Mouse (Mus musculus) testis, adult 2 months (tissue): ENCODE results near the gene Dnajb1. TPM values are rescaled to one million over a fixed set of nuclear protein-coding genes. Genes with fewer than 3 reads are reported as not detected.
"Not testable (repeated sequence)": the region's sequence is repeated elsewhere in the genome, so short reads cannot be mapped to it uniquely, and the experiment has no call there.

Source experiments
- H3K27ac ChIP-seq: fragments of 200-500 bp; 2 replicates; pipeline ENCODE4 v1.5.1; 2012; ENCODE audit warnings: low read depth, low read length; ENCODE audit not compliant: control insufficient read depth, insufficient read depth
- H3K27me3 ChIP-seq: fragments of 200-500 bp; 2 replicates; pipeline ENCODE4 v1.6.1; 2012; ENCODE audit warnings: mild to moderate bottlenecking, low read length, moderate library complexity; ENCODE audit not compliant: control insufficient read depth, insufficient read depth
- H3K36me3 ChIP-seq: fragments of 200-500 bp; 2 replicates; pipeline ENCODE4 v1.6.1; 2012; ENCODE audit warnings: mild to moderate bottlenecking, low read length; ENCODE audit not compliant: control insufficient read depth, insufficient read depth
- H3K4me1 ChIP-seq: fragments of 200-500 bp; 2 replicates; pipeline ENCODE4 v1.6.1; 2012; ENCODE audit warnings: low read length; ENCODE audit not compliant: control insufficient read depth, insufficient read depth
- H3K4me3 ChIP-seq: fragments of 200-500 bp; 2 replicates; pipeline ENCODE4 v1.5.1; 2012; ENCODE audit warnings: low read depth, mild to moderate bottlenecking, low read length, moderate library complexity, mixed read lengths; ENCODE audit not compliant: control insufficient read depth
- CTCF ChIP-seq: fragments of 200-500 bp; IDR thresholded peaks from 2 replicates; pipeline ENCODE4 v1.5.1; 2012; ENCODE audit warnings: low read depth, mild to moderate bottlenecking, inconsistent platforms, low read length, moderate library complexity; ENCODE audit not compliant: control insufficient read depth, insufficient read depth, insufficient replicate concordance
- POLR2A ChIP-seq: fragments of 200-500 bp; IDR thresholded peaks from 2 replicates; pipeline ENCODE4 v1.6.1; 2012; ENCODE audit warnings: low read depth, mild to moderate bottlenecking, inconsistent platforms, low read length, moderate library complexity; ENCODE audit not compliant: control insufficient read depth
- polyA plus RNA-seq: library from polyadenylated mRNA; depleted of rRNA; stranded (reverse); fragments of >200 nt; gene quantifications from 2 replicates; pipeline ENCODE4 v1.2.3, GENCODE M21; 2012

Dnajb1 gene
- polyA plus RNA-seq, 1 experiment: 203 TPM

DNA sequence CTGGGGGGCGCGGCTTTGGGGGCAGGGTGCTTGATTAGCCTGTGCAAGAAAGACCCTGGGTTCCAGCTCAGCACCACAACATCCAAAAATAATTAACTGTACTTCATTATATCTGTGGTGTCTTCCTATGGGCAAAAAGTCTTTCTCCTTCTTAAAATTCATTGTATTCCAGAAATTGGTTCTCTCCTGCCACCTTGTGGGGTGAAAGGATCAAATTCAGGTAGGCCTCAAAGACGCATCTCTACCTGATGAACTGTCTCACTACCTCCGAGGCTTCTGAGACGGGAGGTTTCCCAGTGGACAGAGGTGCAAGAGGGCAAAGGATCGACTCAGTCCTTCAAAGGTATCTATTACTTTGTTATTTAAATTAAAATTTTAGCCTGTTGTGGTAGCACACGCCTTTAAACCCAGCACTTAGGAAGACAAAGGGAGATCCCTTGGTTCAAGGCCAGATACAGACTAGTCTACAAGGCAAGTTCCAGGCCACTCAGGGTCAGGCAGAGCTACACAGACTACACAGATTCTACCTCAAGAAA lies 17.4 kb upstream of the Dnajb1 start:
- H3K4me1 ChIP-seq: peaks cover 4% of the 10 kb centered on the region
- no peak overlapping the region for H3K4me3 ChIP-seq
- no peak overlapping the region for H3K27ac ChIP-seq
- TF ChIP-seq POLR2A (no peak), CTCF (no peak)
- no peaks in the 10 kb centered on the region for H3K27me3 ChIP-seq
- H3K36me3 ChIP-seq: no peaks in the 10 kb centered on the region

- H3K27ac ChIP-seq: no peak overlapping the region
- peaks cover 4% of the 10 kb centered on the region for H3K4me1 ChIP-seq
- H3K4me3 ChIP-seq: no peak overlapping the region
- H3K27me3 ChIP-seq: no peaks in the 10 kb centered on the region
- H3K36me3 ChIP-seq: no peaks in the 10 kb centered on the region
- TF ChIP-seq CTCF (no peak), POLR2A (no peak)
Observed at GRCm38 (mm10) chr8:83592682-83593081, 15.3 kb upstream of the Dnajb1 start.

DNA sequence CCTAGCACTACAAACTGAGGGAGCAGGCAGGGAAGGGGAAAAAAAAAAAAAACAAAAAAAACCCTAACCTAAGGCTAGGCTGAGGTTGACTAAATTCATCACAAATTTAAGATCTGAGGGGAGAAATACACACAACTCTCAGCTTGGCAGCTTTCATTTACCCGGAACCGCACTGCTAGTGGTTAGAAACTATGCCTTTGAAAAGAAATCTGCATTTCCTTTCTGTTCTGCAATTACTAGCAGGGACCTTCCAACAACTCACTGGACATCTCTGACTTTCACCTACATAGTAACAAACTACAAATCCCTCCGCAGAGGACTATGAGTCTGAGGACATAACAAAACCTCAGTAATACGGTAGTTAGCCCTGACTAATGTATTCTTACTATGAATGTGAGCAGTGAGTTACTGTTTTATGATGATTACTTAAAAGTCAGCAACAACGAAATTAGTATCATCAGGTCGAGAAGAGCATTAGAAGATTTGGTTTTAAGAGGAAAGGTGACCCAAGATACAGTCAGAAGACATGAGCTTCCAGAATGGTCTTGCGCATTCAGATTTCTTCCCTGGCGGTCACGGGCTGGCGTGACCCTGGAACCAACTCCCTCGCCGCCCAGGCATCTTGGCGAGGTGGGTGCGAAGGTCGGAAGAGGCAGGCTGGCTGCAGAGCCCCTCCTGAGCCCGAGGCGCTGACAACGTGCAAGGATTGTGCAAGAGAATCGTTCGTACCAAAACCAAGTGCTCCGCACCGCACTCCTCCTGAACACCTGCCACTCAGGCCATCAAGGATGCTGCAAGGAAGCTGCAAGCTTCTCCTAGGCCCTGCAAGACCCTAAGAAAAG lies 14.4 kb upstream of the Dnajb1 start:
- TF ChIP-seq POLR2A (no peak), CTCF (no peak)
- Histone ChIP-seq H3K36me3 (no peaks in the 10 kb centered on the region), H3K4me3 (peak overlapping the region; percentile 83), H3K4me1 (peaks cover 4% of the 10 kb centered on the region), H3K27ac (peak overlapping the region; percentile 58), H3K27me3 (no peaks in the 10 kb centered on the region)

DNA sequence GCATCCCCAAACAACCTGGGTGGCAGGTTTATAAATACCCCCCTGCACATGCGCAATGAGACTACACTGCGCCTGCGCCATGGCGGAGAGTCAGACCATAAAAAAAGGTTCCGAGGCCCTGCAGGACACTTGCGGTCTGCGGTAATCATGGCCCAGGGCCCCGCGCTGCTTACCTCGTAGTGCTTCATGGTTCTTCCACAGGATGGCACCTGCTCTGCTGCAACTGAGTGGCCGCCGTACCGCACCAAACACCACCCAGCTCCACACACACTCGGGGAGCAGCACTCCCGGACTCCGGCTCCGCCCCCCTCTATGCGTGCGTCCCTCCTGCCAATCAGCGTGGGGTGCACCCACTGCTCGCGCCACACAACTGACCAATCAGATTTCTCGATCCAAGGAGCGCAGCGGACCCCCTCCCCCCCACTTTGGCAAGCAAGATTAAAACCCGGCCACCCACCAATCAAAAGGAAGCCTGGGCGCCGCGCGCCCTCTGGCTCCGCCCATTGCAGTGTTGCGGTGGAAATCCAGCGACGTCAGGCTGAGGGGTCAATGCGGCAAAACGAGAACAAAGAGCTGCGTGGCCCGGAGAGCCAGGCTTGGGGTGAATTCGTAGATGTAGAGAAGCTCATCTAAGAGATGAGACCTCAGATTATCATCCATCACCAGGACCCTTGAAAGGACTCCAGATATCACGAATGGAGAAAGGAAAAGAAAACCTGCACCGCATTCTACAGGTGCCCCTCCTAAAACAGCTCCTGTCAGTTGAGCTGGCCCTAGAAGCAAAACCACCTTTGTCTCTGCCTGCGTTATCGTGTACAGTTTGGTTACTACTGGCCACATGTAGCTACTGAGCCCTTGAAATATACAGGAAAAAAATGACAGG lies 13.6 kb upstream of the Dnajb1 start:
- Histone ChIP-seq H3K36me3 (no peaks in the 10 kb centered on the region), H3K27me3 (no peaks in the 10 kb centered on the region), H3K27ac (peak overlapping the region; percentile 77), H3K4me1 (peaks cover 4% of the 10 kb centered on the region), H3K4me3 (peak overlapping the region; percentile 83)
- TF ChIP-seq POLR2A (peak; percentile 75), CTCF (no peak)

GRCm38 (mm10) chr8:83595050-83595345 lies 13.0 kb upstream of the Dnajb1 start:
- H3K27ac ChIP-seq, H3K36me3 ChIP-seq, H3K27me3 ChIP-seq, H3K4me1 ChIP-seq: not testable (repeated sequence)
- peak overlapping the region; percentile 83; the same call in 1 of the 2 replicates for H3K4me3 ChIP-seq

GRCm38 (mm10) chr8:83596369-83596768 lies 11.6 kb upstream of the Dnajb1 start:
- H3K4me1 ChIP-seq: peaks cover 6% of the 10 kb centered on the region
- H3K27me3 ChIP-seq: no peaks in the 10 kb centered on the region
- H3K27ac ChIP-seq: no peak overlapping the region
- no peak overlapping the region for H3K4me3 ChIP-seq
- H3K36me3 ChIP-seq: no peaks in the 10 kb centered on the region
- TF ChIP-seq CTCF (no peak), POLR2A (no peak)

- Histone ChIP-seq H3K4me3 (no peak overlapping the region), H3K36me3 (no peaks in the 10 kb centered on the region), H3K27me3 (no peaks in the 10 kb centered on the region), H3K4me1 (peaks cover 6% of the 10 kb centered on the region), H3K27ac (no peak overlapping the region)
- no peak for TF ChIP-seq CTCF
- no peak for TF ChIP-seq POLR2A
Observed at GRCm38 (mm10) chr8:83598146-83598545, 9.8 kb upstream of the Dnajb1 start.
